Mouse (Mus musculus) forebrain, embryonic 15.5 days (tissue): ENCODE measurements around the gene Tgm3. TPM values are rescaled to one million over a fixed set of nuclear protein-coding genes. Genes with fewer than 3 reads are reported as not detected.

Experiments used
- ATAC-seq: fragments of 200-750 bp; cut with Nextera tagmentation; replicated peaks from 2 replicates; pipeline ENCODE4 v1.8.0; 2017; ENCODE audit warnings: mild to moderate bottlenecking, moderate TSS enrichment, moderate library complexity
- H3K27ac ChIP-seq: fragments of 300-500 bp; sonication (generic); replicated peaks from 2 replicates; pipeline ENCODE4 v1.5.1; 2015; ENCODE audit warnings: mild to moderate bottlenecking, inconsistent platforms
- H3K27me3 ChIP-seq: fragments of 300-500 bp; sonication (generic); 2 replicates; pipeline ENCODE4 v1.6.1; 2015; ENCODE audit warnings: inconsistent platforms
- H3K36me3 ChIP-seq: fragments of 300-500 bp; sonication (generic); 2 replicates; pipeline ENCODE4 v1.6.1; 2015; ENCODE audit warnings: mild to moderate bottlenecking, inconsistent platforms
- H3K4me1 ChIP-seq: fragments of 300-500 bp; sonication (generic); 2 replicates; pipeline ENCODE4 v1.6.1; 2015; ENCODE audit warnings: inconsistent platforms
- H3K4me2 ChIP-seq: fragments of 300-500 bp; sonication (generic); replicated peaks from 2 replicates; pipeline ENCODE4 v1.6.1; 2015; ENCODE audit warnings: mild to moderate bottlenecking, inconsistent platforms
- H3K4me3 ChIP-seq: fragments of 300-500 bp; sonication (generic); 2 replicates; pipeline ENCODE4 v1.5.1; 2015; ENCODE audit warnings: mild to moderate bottlenecking, inconsistent platforms
- H3K9ac ChIP-seq: fragments of 300-500 bp; sonication (generic); replicated peaks from 2 replicates; pipeline ENCODE4 v1.6.1; 2015; ENCODE audit warnings: mild to moderate bottlenecking, inconsistent platforms
- H3K9me3 ChIP-seq: fragments of 300-500 bp; sonication (generic); 2 replicates; pipeline ENCODE4 v1.6.1; 2016; ENCODE audit warnings: inconsistent platforms
- WGBS: fragments of 180-500 bp; shearing (Covaris S2); methylation state at CpG from one replicate; pipeline ENCODE4 v1.1.7; 2015; ENCODE audit warnings: mixed read lengths; 5-methylcytosine and 5-hydroxymethylcytosine counted together
- polyA plus RNA-seq: library from polyadenylated mRNA; unstranded; fragments of >200 nt; fragmentation: Nextera tagmentation; extraction: Ambion mirVana; gene quantifications from 2 replicates; pipeline ENCODE4 v1.2.1, GENCODE M21; 2015

Tgm3 gene
- polyA plus RNA-seq, 1 experiment from 2014 or later: not detected

DNA sequence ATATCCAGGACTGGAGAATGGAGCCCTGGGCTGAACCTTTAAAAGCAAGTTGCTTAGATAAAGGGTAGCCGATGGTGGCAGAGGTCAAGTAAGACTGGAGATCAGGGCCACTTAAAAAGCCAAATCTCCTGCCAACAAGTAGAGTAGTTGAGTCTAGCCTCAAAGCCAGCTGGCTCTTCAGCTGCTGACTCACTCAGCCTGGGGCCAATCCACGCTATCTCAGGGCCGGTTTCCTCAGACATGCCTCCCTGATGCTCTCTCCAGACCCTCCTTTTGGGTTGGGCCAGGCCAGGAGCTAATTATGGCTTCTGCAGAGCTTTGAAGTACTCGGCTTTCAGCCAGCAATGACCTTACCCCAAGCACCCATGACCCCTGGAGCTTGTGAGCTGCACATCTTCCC, 15.7 kb downstream of the Tgm3 start:
- 79% methylated on average over 4 of the region's 4 CpGs for WGBS
- H3K36me3 ChIP-seq: no peaks in the 10 kb centered on the region
- no peak overlapping the region for H3K9ac ChIP-seq
- H3K27ac ChIP-seq: no peak overlapping the region
- no peaks in the 10 kb centered on the region for H3K27me3 ChIP-seq
- no peaks in the 10 kb centered on the region for H3K9me3 ChIP-seq
- no peak overlapping the region for H3K4me2 ChIP-seq
- ATAC-seq: no peak
- no peak overlapping the region for H3K4me3 ChIP-seq
- H3K4me1 ChIP-seq: peaks cover 19% of the 10 kb centered on the region

- Histone ChIP-seq H3K4me3 (no peak overlapping the region), H3K4me1 (peaks cover 20% of the 10 kb centered on the region), H3K9ac (no peak overlapping the region), H3K27me3 (no peaks in the 10 kb centered on the region), H3K36me3 (no peaks in the 10 kb centered on the region), H3K9me3 (no peaks in the 10 kb centered on the region), H3K4me2 (no peak overlapping the region), H3K27ac (no peak overlapping the region)
- 90% methylated on average over 11 of the region's 11 CpGs for WGBS
- no peak for ATAC-seq
Measured at GRCm38 (mm10) chr2:130029826-130030225, 17.7 kb downstream of the Tgm3 start.

GRCm38 (mm10) chr2:130032661-130033060, 20.5 kb downstream of the Tgm3 start:
- Histone ChIP-seq H3K27ac (peak overlapping the region; percentile 56), H3K9me3 (no peaks in the 10 kb centered on the region), H3K4me2 (no peak overlapping the region), H3K4me1 (peaks cover 30% of the 10 kb centered on the region), H3K27me3 (no peaks in the 10 kb centered on the region), H3K4me3 (no peak overlapping the region), H3K9ac (no peak overlapping the region), H3K36me3 (no peaks in the 10 kb centered on the region)
- WGBS: 29% methylated on average over 3 of the region's 3 CpGs
- peak; percentile 79 for ATAC-seq

GRCm38 (mm10) chr2:130036846-130037245, 24.7 kb downstream of the Tgm3 start:
- H3K9me3 ChIP-seq: no peaks in the 10 kb centered on the region
- no peak overlapping the region for H3K4me3 ChIP-seq
- 60% methylated on average over 8 of the region's 8 CpGs for WGBS
- H3K9ac ChIP-seq: no peak overlapping the region
- H3K27ac ChIP-seq: peak overlapping the region; percentile 40; the same call in 1 of the 2 replicates
- H3K36me3 ChIP-seq: no peaks in the 10 kb centered on the region
- H3K27me3 ChIP-seq: no peaks in the 10 kb centered on the region
- ATAC-seq: no peak
- no peak overlapping the region for H3K4me2 ChIP-seq
- peaks cover 22% of the 10 kb centered on the region for H3K4me1 ChIP-seq

DNA sequence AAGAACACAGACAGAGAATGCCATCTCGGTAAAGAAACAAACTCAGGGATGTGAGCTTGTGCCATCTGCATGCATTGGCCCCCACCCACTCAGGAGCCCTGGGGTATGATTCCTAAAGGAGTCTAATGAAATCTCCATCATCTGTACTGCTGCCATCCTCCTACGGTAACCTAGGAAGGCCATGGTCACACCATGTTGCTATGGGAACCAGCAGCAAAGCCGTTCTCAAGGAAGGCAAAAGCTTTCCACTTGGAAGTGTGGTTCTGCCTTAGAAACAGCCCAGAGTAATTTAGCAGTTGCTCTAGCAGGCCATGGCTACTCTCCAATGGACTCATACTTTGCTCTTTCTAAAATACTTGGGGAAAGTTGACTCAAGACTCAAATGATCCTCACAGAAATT, 26.8 kb downstream of the Tgm3 start:
- Histone ChIP-seq H3K9me3 (no peaks in the 10 kb centered on the region), H3K27ac (no peak overlapping the region), H3K4me3 (no peak overlapping the region), H3K4me2 (no peak overlapping the region), H3K9ac (no peak overlapping the region), H3K36me3 (no peaks in the 10 kb centered on the region), H3K27me3 (no peaks in the 10 kb centered on the region), H3K4me1 (peaks cover 10% of the 10 kb centered on the region; the same call in 1 of the 2 replicates)
- 55% methylated on average over 3 of the region's 3 CpGs for WGBS
- ATAC-seq: 0 out of 2 replicates have a peak, but pooled peaks have one; percentile 29

GRCm38 (mm10) chr2:130040190-130040886, 28.2 kb downstream of the Tgm3 start:
- no peak for ATAC-seq
- no peaks in the 10 kb centered on the region for H3K9me3 ChIP-seq
- peaks cover 10% of the 10 kb centered on the region; the same call in 1 of the 2 replicates for H3K4me1 ChIP-seq
- no peak overlapping the region for H3K9ac ChIP-seq
- no peak overlapping the region for H3K27ac ChIP-seq
- H3K27me3 ChIP-seq: no peaks in the 10 kb centered on the region
- H3K4me2 ChIP-seq: no peak overlapping the region
- H3K4me3 ChIP-seq: no peak overlapping the region
- H3K36me3 ChIP-seq: no peaks in the 10 kb centered on the region
- WGBS: 76% methylated on average over 6 of the region's 6 CpGs

DNA sequence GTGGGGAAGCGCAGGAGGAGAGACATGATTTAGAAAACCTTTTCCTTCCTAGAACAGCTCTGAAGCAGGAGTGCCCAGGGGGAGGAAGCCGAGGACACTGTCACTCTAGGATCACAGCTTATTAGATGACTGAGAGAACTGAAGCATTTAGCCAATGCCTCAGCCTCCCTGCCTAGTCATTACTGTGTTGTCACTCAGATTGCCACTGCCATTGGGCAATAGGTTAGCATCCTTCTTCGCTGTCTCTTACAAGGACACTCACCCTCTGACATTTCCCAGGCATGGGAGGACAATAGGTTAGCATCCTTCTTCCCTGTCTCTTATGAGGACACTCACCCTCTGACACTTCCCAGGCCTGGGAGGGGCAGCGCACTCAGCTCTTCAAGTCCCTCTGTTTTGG, 31.7 kb downstream of the Tgm3 start:
- no peak overlapping the region for H3K9ac ChIP-seq
- H3K4me2 ChIP-seq: no peak overlapping the region
- 91% methylated on average over 4 of the region's 4 CpGs for WGBS
- no peak overlapping the region for H3K27ac ChIP-seq
- no peaks in the 10 kb centered on the region for H3K4me1 ChIP-seq
- H3K27me3 ChIP-seq: no peaks in the 10 kb centered on the region
- H3K36me3 ChIP-seq: no peaks in the 10 kb centered on the region
- H3K4me3 ChIP-seq: no peak overlapping the region
- H3K9me3 ChIP-seq: no peaks in the 10 kb centered on the region
- no peak for ATAC-seq

DNA sequence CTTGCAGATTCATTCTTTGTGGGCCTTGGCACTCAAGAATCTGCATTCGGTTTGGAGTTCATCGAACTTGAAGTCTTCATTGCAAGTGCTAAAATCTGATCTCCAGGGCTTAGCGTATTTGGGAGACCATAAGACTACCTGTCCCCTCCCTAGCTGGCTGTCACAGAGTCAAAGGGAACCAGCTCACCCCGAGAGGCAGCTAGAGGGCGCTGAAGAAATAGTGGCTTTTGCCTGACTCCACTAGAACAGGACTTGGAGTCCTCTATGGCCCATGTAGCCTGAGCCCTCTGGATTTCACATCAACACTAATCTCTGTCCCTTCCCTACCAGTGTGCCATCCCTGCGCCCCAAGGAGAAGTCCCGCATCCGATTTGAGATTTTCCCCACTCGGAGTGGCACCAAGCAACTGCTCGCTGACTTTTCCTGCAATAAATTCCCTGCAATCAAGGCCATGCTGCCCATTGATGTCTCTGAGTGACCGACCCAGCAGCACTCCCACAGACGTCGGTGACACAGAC, 35.8 kb downstream of the Tgm3 start:
- no peak overlapping the region for H3K4me3 ChIP-seq
- no peak overlapping the region for H3K27ac ChIP-seq
- H3K9me3 ChIP-seq: no peaks in the 10 kb centered on the region
- WGBS: 78% methylated on average over 13 of the region's 13 CpGs
- H3K4me1 ChIP-seq: no peaks in the 10 kb centered on the region
- H3K9ac ChIP-seq: no peak overlapping the region
- ATAC-seq: no peak
- H3K4me2 ChIP-seq: no peak overlapping the region
- H3K27me3 ChIP-seq: no peaks in the 10 kb centered on the region
- no peaks in the 10 kb centered on the region for H3K36me3 ChIP-seq

DNA sequence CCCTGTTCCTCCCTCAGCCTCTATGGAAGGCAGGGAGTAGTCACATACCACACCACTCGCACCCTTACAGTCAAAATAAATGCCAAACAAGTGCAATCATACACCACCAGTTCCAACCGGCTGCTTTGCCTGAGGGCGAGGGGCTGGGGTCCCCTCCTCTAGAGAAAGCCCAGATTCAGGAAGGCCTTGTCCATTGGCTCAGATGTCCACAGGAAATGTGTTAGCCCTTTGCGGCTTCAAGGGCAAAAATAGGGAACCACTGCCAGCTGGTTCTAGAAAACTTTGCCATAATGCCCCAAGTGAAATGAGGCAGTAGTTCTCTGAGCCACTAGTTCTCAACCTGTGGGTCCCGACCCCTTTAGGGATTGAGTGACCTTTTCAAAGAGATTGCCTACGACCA, 36.6 kb downstream of the Tgm3 start:
- no peaks in the 10 kb centered on the region for H3K36me3 ChIP-seq
- H3K27ac ChIP-seq: no peak overlapping the region
- H3K4me1 ChIP-seq: no peaks in the 10 kb centered on the region
- H3K9ac ChIP-seq: no peak overlapping the region
- H3K4me3 ChIP-seq: no peak overlapping the region
- no peak overlapping the region for H3K4me2 ChIP-seq
- H3K27me3 ChIP-seq: no peaks in the 10 kb centered on the region
- WGBS: 77% methylated on average over 6 of the region's 6 CpGs
- ATAC-seq: no peak
- H3K9me3 ChIP-seq: no peaks in the 10 kb centered on the region

GRCm38 (mm10) chr2:130058149-130058548, 46.0 kb downstream of the Tgm3 start:
- no peak overlapping the region for H3K4me3 ChIP-seq
- no peak overlapping the region for H3K27ac ChIP-seq
- H3K9ac ChIP-seq: no peak overlapping the region
- no peak; the same call in 1 of the 2 replicates for ATAC-seq
- 68% methylated on average over 1 of the region's 1 CpGs for WGBS
- H3K9me3 ChIP-seq: no peaks in the 10 kb centered on the region
- no peaks in the 10 kb centered on the region for H3K27me3 ChIP-seq
- no peak overlapping the region for H3K4me2 ChIP-seq
- H3K36me3 ChIP-seq: no peaks in the 10 kb centered on the region
- no peaks in the 10 kb centered on the region for H3K4me1 ChIP-seq

GRCm38 (mm10) chr2:130068228-130068627, 56.1 kb downstream of the Tgm3 start:
- Histone ChIP-seq H3K27ac (no peak overlapping the region), H3K4me2 (no peak overlapping the region), H3K4me3 (no peak overlapping the region), H3K36me3 (no peaks in the 10 kb centered on the region), H3K4me1 (no peaks in the 10 kb centered on the region), H3K9me3 (no peaks in the 10 kb centered on the region), H3K27me3 (no peaks in the 10 kb centered on the region), H3K9ac (no peak overlapping the region)
- 20% methylated on average over 3 of the region's 3 CpGs for WGBS
- 0 out of 2 replicates have a peak, but pooled peaks have one; percentile 16 for ATAC-seq

- no peaks in the 10 kb centered on the region for H3K36me3 ChIP-seq
- H3K4me2 ChIP-seq: no peak overlapping the region
- no peak overlapping the region for H3K4me3 ChIP-seq
- H3K4me1 ChIP-seq: no peaks in the 10 kb centered on the region
- WGBS: 80% methylated on average over 2 of the region's 2 CpGs
- ATAC-seq: no peak
- H3K27me3 ChIP-seq: no peaks in the 10 kb centered on the region
- no peak overlapping the region for H3K27ac ChIP-seq
- no peaks in the 10 kb centered on the region for H3K9me3 ChIP-seq
- H3K9ac ChIP-seq: no peak overlapping the region
Measured at GRCm38 (mm10) chr2:130070396-130070795, 58.2 kb downstream of the Tgm3 start.
